Mouse (Mus musculus) common myeloid progenitor, adult 5-6 weeks (primary cell): ENCODE measurements around the gene Btaf1. TPM values are rescaled to one million over a fixed set of nuclear protein-coding genes. Genes with fewer than 3 reads are reported as not detected.
A peak's percentile ranks its signal among the peaks of the same experiment; 100 is the strongest.
"Not testable (repeated sequence)": the region's sequence is repeated elsewhere in the genome, so short reads cannot be mapped to it uniquely, and the experiment has no call there.

ENCODE experiments used
- ATAC-seq: replicated peaks from 2 replicates; pipeline ENCODE4 v1.8.0; 2016; ENCODE audit warnings: low read depth, mild to moderate bottlenecking, moderate TSS enrichment, inconsistent platforms; ENCODE audit not compliant: poor library complexity, severe bottlenecking
- total RNA-seq: library from RNA; stranded (forward); fragments of 200-1000, 187-1606 nt; gene quantifications from 2 replicates; pipeline ENCODE4 v1.2.3, GENCODE M21; 2017

Btaf1 gene
- total RNA-seq, 1 experiment from 2014 or later = 95.0 TPM

DNA sequence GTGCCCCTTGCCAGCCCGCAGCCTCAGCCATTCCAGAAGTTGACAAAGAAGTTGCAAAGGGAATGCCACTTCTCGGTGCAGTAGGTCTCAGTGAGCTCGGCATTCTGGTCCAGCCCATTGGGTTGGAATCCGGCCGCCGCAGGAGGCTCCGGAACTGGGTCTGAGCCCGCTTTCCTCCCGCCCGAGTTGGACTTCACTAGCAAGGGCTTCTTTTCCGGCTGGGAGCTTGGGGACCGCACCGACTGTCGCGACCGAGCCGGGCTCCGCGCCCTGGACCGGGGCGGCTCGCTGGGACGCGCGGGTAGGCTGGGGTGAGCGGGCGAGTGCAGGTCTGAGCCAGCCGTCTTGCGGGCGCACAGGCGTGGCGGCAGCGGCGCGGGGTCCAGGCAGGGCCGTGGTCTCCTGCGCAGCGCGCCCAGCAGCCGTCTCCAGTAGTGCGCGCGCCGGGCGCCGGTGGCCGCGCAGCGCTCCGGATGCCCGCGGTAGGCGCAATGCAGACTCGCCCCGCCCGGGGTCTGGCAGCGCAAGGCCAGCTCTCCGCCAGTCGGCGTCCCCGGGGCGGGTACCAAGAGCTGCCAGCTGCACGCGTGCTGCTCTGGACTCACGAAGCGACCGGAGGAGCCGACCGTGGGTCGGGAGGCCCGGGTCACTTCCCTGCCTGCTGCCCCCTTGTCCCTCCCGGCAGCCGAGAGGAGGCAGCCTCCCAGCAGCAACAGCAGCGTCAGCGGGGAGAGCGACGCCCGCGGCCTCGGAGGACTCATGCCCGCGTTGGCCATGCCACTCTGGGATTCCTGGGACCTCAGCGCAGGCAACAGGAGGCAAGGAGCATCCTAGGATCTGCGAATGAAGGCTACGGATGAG is 7.2 kb upstream of the Btaf1 start:
- peak; percentile 68 for ATAC-seq

DNA sequence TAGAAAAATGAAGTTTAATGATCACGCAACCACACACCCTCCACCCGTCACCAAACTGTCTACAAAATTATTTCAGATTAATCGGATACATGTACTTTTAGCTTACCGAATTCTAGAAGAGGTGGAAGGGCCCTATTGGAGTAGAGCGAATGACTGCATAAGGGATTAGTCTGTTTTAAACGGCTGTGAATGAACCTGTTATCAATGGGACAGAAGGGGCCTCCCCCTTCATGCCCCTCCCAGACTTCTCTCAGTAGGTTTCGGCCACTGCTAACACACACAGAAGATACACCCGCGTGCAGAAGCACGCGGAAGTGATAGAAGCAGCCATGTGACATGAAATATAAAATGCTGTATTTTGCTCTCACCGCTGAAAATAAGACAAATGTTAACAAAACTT is 6.4 kb upstream of the Btaf1 start, which contains the start of gene Fgfbp3:
Gene Fgfbp3, minus strand, starts transcription at position 150 of the 400 bp plus-strand sequence.
- peak; percentile 57 for ATAC-seq

DNA sequence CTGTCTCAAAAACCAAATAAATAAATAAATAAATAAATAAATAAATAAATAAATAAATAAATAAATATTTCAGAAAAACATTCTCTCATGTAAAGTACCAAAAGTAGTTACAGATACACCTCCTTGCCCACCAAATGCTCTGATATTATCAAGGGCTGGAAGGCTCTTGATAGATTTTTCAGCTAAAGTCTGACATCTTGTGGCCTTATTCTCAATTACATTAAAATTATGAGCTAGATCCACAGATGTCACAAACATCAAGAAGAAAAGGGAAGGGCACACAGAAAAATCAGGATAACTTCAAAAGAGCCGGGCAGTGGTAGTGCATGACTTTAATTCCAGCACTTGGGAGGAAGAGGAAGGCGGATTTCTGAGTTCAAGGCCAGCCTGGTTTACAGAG is 3.9 kb upstream of the Btaf1 start:
- no peak for ATAC-seq

DNA sequence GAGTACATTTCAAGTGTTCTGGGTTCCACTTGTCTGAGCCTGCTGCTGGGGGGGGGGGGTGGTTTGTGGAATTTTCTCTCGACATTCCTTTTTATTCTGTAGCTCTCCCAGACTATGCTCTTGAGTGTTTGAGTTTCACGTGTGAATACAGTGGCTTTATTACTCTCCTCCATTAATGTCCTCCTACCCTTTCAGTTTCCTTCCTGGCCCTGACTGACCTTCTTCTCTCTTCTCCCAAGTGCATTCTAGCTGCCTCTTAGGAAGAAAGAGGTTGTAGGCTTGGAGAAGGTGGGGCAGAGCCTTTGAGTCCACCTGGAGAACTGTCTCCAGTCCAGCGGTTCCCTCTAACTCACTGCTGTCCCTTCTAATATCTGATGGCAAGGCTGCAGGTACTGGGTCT is 2.9 kb upstream of the Btaf1 start:
- no peak for ATAC-seq

DNA sequence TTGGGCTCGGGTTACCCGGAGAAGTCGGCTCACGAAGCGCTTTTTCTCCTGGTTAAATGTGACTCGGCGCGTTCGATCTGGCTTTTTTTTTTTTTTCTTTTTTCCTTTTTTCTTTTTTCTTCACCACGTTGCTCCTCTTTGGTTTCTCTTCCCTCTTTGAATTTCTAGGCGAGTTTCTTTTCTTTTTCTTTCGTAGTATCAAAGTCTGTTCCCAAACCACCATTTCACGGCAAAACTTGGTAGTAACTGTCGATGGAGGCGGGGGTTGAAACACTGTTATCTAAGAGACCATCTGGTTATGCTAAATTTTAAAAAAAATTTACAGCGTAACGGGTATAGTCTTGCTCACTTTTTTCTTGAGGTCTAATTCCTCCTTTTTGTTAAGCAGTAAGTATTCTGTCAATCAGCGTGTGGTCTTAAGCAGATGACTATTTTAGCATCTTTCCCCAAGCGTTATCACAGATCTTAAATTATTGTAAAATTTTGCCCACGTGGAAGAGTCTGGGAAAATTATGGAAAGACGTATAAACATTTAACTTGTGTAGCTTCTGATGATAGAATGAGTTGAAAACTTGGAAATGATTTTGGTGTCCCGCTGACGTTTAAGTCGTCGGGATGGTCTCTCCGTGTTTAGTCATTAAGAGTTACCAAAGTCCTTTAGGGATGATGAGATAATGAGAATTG is 816 bp downstream of the Btaf1 start:
- ATAC-seq = peak; percentile 30

DNA sequence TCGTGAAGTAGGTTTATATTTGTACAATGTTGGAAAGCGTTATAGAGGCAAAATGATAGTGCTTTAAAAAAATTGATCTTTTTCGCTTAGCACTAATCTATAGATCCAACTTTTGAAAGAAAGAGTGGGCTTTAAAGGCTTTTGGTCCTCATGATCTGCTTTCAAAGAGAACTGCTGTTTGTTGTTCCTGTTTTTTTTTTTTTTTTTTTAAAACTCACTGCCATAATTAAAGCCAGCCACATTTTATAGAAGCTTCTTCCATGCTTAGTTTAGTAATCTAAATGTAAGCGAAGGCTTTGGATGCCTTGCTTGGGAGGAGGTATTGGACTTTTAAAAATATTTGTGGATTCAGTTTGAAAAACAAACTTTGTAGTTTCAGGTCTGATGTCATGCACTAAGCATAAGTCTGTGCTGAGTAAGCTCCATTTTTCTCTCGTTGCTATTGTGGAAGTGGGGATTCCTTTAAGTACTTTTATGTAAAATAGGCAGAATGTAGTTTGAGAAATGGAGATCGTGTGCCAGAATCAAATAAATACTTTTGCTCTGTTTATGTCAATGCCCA is 2.0 kb downstream of the Btaf1 start:
- ATAC-seq = no peak

DNA sequence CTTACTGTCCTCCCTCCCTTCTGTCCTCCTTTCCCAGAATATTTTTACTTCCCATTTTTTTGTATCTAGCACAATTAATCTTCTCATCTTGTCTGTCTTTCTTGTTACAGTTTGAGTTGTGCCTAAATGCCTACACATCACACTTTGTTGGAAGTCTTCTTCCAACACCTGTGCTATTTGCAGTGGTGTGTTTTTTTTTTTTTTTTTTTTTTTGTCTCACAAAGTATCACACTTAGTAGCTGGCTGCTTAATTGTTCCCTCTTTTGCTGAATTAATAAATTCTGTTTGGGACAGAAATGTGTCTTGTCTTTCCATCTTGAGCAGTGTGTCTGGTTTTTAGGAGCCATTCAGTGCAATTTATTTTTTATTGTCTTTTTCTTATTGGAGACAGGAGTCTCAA is 3.9 kb downstream of the Btaf1 start:
- no peak for ATAC-seq

DNA sequence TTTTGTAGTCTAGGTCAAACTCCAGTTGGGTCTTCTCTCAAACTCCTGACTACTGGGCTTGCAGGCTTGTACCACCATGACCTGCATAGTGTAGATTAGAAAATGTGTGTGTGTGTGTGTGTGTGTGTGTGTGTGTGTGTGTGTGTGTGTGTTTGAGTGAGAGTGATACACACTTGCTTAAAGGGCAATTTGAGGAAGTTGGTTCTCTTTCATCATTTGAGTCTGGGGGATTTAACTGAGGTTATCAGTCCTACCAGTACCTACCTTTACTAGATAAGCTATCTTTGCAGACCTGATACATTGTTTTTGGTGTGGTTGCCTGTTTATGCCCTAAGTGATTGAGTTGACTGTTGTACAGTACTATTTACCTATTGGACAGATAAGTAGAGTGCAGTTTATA is 6.2 kb downstream of the Btaf1 start:
- ATAC-seq = 0 out of 2 replicates have a peak, but pooled peaks have one; percentile 4

DNA sequence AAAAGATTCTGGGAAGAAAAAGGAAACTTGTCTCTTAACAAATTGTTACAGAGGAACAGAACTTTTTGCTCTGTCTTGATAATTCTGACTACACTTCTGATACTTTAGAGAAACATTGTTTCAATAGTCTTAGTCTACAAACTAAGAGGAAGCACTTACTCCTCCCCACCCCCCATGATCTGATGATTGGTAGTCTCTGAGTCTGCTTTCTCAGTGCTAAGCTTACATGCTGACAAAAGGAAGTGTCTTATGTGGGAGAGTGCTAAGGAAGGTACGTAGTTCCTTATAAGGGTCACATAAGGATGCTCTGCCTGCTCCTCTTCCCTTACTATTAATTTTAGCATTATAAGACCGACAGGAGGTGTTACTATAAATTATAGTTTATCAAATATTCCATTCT is 6.7 kb downstream of the Btaf1 start:
- peak; percentile 79 for ATAC-seq

DNA sequence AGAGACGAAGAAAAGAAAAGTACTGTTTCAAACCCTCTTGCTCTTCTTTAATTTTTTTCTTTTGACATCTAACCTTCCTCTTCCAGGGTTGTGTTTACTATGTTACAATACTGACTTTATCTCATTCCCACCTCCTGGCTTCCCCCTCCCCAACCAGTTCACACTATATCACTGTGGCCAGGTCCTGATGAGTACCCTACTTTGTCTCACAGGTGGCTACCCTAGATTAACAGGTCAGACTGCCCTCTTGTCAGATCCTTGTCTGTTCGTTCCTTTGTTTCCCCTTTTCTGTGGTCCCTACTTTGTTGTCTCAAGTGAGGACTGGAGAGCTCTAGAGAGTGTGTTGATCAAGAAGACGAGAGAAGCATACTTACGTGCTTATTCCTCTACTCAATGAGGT is 10.4 kb downstream of the Btaf1 start:
- ATAC-seq = no peak

DNA sequence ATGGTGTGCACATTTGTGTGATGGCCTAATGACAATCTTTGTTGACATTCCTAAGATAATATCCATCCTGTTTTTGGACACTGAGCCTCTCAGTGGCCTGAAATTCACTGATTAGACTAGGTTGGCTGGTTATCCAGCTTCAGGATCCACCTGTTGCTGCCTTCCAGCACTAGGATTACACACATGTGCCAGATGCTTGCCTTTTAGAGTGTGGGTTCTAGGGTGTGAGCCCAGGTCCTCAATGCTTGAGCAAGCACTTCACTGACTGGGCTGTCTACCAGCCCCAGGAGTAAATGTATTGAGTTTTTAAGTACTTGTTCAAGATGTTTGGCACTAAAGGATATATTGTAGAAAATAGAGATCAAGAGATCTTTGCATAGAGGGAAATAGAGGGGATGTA is 12.1 kb downstream of the Btaf1 start:
- no peak for ATAC-seq

DNA sequence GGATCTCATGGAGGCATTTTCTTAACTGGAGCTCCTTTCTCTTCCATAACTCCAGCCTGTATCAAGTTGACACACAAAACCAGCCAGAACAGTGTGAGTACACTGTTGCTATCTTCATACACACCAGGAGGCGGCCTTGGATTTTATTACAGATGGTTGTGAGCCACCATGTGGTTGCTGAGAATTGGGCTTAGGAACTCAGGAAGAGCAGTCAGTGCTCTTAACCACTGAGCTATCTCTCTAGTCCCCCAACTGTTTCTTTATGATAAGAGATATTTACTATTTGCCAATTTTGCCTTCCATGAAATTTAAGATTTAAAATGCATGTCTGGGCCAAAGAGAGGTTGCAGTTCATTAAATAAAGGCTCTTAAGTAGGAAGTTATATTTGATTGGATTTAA is 14.2 kb downstream of the Btaf1 start:
- ATAC-seq = peak; percentile 70

DNA sequence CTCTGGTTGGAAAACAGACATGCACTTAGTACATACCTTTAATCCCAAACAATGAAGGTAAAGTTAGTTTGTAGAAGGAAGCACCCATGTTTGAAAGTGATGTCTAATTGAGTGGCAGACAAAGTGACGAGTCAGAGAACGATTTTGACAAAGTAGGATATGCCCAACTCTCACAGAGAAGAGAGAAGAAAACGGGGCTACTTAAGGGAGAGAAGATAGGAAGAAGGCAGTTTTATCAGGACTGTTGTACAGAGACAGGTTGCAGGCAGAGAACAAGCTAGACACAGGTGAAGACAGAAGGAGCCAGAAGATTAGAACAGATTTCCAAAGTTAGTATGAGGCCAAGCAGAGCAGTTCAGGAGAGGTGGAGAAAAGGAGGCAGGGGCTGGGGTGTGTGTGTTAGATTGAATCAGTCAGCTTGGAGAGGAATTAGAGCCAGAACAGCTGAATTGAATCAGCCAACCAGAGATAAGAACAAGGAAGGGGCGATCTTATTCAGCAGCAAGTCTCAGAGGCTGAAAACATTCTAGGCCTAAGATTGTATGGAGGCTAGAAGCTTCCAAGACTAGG is 27.8 kb downstream of the Btaf1 start:
- ATAC-seq = no peak

DNA sequence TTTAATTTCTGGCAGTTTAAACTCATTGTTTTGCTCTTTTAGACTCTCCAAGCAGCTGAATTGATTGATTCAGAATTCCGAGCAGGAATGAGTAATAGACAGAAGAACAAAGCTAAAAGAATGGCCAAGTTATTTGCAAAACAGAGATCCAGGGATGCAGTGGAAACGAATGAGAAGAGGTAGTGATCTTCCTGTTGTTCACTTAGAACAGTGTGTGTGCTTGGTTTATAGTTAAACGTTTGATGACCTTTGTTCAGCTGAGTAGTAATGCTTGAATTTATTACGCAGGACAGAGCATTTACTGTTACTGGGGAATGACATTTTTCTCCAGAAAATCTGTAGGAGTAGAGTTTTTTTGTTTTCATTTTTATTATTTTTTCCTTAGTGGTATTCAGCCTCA is 32.5 kb downstream of the Btaf1 start:
- no peak for ATAC-seq

DNA sequence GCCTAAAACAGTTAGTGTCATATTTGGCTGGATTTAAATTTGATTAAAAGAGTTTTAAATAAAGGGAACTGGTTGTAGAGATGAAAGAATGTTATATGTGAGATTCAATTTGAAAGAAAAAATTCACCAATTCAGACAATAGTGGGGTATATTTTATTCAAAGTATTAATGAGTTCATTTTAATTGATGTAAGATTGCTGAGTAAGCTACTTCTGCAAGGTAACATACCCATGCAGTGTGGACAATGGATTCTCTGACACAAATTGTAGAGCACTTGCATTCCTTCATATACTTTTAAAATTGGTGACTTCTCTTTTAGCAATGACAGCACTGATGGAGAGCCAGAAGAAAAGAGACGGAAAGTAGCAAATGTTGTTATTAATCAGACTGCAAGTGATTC is 35.4 kb downstream of the Btaf1 start:
- ATAC-seq = no peak

DNA sequence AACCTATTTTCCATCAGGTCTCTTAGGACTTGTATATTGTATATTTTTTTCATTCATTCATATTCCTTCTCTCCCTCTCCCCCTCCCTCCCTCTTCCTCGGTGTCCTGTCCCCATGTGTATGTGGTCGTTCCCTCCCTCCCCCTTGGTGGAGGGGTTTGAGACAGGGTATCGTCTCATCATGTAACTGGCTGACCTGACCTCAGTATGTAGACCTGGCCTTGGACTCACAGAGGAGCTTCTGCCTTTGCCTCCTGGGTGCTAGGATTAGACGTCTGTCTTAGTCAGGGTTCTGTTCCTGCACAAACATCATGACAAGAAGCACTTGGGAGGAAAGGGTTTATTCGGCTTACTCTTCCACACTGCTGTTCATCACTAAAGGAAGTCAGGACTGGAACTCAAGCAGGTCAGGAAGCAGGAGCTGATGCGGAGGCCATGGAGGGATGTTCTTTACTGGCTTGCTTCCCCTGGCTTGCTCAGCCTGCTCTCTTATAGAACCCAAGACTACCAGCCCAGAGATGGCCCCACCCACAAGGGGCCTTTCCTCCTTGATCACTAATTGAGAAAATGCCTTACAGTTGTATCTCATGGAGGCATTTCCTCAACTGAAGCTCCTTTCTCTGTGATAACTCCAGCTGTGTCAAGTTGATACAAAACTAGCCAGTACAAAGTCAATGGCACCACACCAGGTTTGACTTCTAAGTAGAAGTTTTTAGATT is 36.8 kb downstream of the Btaf1 start:
- not testable (repeated sequence) for ATAC-seq

DNA sequence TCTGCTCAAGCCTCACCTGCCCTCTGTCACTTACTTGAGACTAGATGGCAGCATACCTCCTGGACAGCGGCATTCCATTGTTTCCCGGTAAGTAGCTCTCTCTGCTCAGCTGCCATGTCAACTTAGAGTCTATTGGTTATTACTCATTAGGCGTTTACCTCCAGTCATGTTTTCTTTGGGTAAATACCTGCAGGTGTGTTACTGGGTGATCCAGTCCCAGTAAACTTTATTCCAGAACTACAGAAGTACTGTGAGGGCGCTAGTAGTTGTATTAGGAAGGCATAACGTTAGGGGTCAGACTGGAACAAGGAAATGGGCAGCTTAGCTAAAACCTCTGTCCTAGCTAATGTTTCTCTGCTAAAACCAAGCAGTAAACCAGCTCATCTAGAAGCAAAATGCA is 78.7 kb downstream of the Btaf1 start:
- no peak for ATAC-seq

DNA sequence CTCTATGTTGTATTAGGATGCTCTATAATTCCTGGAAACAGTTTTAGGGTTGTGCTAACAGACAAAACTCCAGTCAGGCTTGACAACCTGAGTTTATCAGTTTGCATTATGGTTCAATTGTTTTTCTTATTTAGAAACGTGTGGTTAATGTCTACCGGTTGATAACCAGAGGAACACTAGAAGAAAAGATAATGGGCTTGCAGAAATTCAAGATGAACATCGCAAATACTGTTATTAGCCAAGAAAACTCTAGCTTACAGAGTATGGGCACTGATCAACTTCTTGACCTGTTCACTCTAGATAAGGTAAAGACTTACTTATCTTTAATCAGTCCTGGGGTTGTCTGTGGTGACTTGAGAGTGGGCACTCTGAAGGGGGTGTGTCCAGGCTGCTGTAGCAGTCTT is 84.0 kb downstream of the Btaf1 start:
- peak; percentile 42; the same call in 1 of the 2 replicates for ATAC-seq

DNA sequence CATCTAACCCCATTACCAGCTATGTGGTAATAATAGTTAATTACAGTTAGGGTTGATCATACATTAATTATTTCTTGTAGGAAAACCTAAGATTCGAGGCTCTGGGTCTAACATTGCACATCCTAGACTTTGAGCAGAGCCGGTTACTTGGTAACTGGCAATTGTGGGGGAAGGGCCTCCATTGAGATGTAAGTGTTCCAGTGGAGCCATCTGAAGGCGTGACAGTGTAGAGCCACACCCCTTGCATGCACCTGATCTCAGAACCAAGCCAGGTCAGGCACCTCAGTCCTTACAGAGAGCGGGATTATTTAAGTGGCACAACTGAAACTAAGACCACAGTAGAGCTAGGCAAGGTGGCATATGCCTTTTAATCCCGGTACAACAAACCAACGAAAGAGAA is 87.6 kb downstream of the Btaf1 start:
- ATAC-seq = no peak
